Mouse (Mus musculus): ENCODE data around the gene Sept9. TPM values are rescaled to one million over a fixed set of nuclear protein-coding genes. Genes with fewer than 3 reads are reported as not detected.

Sept9 gene
- total RNA-seq, 2 experiments from 2014 or later, result 11.5 to 13.6 TPM

DNA sequence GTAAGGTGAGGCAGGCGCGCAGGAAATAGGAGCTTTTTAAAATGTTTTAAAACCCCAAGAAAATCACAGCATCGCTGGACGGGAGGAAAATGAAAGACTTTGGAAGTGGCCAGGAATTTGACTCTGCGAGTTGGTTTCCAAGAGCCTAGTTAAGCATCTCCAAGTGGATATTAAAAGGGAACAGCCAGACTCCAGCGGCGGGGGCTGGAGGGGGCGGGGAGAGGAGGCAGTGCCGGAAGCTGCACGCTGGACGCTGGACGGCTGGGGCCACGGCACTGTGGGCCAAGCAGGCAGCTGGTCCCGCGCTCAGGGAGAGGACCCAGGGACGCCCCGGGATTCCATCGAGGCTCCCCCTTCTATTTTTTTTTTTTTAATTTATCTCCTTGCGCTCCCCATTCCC, 32.6 kb downstream of the Sept9 start:
- H3K4me3 ChIP-seq, result peak overlapping the region; percentile 61
- intact Hi-C loops (cut with DNase I), result no loop called here
- peak overlapping the region; percentile 61 for H3K27ac ChIP-seq
- peak; percentile 85 for DNase-seq
- TF ChIP-seq CTCF (IDR thresholded peaks at IDR 0.05), result no peak

DNA sequence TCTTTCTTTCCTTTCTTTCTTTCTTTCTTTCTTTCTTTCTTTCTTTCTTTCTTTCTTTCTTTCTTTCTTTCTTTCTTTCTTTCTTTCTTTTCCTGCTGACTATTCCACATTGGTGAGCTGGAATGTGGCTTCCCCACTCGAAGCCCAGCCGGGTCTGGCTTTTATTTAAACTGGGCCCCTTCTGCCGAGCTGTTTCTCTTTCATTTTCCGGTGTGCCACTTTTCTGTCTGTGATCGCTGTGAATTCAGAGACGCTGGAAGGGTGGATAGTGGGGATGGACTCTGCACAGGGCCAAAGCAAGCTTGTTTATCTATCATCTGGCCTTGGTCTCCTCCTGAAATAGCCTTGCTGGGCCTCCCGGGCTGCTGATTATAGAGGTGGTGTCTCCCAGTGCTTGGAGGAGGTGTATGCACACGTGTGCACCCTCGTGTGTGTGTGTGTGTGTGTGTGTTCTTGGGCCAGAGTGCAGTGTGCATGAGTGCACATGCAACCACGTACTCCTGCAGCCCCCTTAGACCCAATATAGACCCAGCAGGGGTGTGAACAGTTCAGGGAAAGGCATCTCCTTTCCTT, 33.5 kb downstream of the Sept9 start:
- intact Hi-C loops (cut with DNase I), result no loop called here
- Histone ChIP-seq H3K4me3 (peak overlapping the region; percentile 61), H3K27ac (peak overlapping the region; percentile 61; the same call in 1 of the 2 replicates)
- peak; percentile 30 for DNase-seq
- TF ChIP-seq CTCF (IDR thresholded peaks at IDR 0.05), result no peak

DNA sequence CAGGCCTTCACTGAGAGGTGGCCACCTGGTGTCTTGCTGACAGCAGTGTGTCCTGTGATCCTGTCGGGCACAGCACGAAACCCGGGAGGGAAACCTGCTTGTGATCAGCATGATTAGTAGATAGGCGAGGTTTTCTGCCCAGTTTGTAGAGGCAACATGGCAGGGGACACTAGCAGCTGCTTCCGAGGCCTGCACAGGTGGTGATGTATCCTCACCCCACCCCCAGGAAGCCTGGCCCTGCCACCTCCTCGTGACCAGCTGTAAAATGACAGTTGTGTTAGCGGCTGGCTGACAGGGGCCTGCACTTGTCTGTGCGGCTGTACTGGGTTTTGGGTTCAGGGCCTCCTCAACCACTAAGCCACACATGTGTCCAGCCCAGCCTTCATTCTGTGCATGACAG, 34.4 kb downstream of the Sept9 start:
- intact Hi-C loops (cut with DNase I), result no loop called here
- no peak for TF ChIP-seq CTCF (IDR thresholded peaks at IDR 0.05)
- no peak for DNase-seq
- H3K27ac ChIP-seq, result peak overlapping the region; percentile 57; the same call in 1 of the 2 replicates
- H3K4me3 ChIP-seq, result 0 out of 2 replicates have a peak overlapping the region, but pooled peaks have one; percentile 61

DNA sequence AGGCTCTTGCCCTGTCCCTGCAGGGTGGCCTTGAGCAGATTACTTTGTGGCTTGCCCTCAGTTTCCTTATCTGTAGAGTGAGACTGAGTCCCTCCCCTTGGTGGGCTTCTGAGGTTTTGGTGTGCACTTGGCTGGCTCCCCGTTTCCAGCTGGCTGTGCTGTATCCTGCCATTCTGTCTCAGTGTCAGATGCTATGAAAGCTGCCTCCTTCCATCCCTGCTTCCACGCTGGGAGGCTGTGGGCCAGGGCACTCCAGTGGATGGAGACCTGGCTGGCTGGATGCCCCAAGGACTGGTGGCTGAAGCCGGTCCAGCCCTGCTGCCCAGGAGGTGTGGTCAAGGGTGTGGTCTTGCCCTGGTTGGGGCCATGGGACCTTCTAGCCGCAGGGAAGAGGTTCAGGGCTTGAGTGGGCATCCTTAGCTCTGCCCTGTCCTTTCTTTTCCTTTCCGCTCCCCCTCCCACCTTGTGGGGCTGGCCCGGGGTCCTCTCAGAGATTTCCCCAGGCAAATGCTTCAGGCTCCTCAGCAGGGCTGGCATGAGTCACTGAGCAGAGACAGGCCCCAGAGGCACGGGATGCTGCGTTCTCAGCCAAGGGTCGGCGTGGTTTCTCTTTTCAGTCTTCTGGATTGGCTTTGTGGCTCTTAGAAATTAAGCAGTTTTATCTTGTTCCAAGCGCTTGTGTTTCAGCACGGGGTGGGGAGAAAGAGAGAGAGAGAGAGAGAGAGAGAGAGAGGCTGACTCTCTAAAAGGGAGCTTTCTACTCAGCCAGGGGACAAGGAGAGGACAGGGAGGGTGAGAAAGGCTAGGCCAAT, 35.8 kb downstream of the Sept9 start:
- Histone ChIP-seq H3K4me3 (peak overlapping the region; percentile 37), H3K27ac (peak overlapping the region; percentile 64)
- peak; percentile 66 for DNase-seq
- intact Hi-C loops (cut with DNase I), result no loop called here
- TF ChIP-seq CTCF (IDR thresholded peaks at IDR 0.05), result no peak

DNA sequence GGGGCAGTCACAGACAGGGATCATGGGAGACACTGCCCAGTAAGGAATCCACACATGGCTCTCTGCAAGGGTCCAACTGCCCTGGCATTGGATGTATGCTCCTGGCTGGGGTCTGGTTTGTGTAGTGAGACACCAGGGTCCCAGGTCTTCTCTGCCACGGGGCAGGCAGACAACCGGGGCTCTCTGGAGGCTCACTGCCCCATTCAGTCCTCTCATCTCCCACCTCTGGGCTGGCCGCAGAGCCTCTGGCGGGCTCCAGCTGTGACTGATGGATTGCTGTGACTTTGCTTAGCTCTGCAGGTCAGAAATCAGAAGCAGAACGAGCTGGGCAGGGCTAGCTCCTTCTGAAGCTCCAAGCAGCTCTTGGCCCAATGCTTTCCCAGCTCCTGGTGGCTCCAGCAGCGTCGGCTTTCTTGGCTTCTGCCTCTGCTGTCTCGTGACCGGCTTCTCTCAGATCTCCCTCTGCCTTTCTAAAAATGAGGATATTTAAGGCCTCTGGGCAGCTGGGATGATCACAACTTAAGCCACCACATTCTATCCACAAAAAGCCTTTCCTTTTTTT, 36.5 kb downstream of the Sept9 start:
- peak overlapping the region; percentile 64 for H3K27ac ChIP-seq
- intact Hi-C loops (cut with DNase I), result loop anchor here (2.0 kb wide), 1 partner anchor 77 kb away; no protein-coding TSS in a partner anchor
- no peak for TF ChIP-seq CTCF (IDR thresholded peaks at IDR 0.05)
- DNase-seq, result peak; percentile 63
- H3K4me3 ChIP-seq, result peak overlapping the region; percentile 37; the same call in 1 of the 2 replicates

DNA sequence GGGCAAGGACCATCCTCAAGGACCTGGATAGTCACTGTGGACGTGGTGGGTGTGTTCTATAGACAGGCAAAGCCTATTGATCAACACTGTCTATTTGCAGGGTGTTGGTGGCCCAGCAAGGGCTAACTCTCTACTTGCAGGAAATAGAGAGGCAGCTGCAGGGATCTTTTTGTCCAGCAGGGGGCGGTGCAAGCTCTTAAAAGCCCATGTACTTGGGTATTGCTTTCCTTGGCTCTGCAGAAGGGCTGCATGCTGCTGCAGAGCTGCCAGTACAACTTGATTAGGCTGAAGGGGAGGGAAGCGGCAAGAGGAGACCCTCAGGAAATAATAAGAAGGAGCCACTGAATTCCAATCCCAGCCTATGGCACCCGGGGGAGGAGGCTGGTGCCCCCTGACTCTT, 38.7 kb downstream of the Sept9 start:
- Histone ChIP-seq H3K4me3 (no peak overlapping the region), H3K27ac (no peak overlapping the region; the same call in 1 of the 2 replicates)
- DNase-seq, result peak; percentile 93
- peak; percentile 97 for TF ChIP-seq CTCF (IDR thresholded peaks at IDR 0.05)
- intact Hi-C loops (cut with DNase I), result loop anchor here (1.0 kb wide), 1 partner anchor 120 kb away; no protein-coding TSS in a partner anchor

DNA sequence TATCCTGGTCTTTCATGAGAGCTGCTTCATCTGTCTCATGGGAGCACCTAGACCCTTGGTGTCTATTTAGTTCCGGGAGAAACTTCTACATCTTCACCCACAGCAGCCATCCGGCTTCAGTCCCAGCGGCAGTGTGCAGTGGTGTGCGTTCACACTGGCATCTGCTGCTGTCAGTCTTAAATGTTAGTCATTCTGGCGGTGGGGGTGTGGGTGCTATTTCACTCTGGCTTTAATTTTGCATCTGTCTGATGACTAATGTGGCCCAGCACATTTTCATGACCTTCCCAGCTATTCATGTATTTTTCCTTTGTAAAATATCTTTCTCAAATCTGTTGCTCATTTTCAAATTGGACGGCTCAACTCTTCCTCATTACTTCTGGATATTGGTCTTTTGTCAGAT, 40.2 kb downstream of the Sept9 start:
- peak; percentile 68 for DNase-seq
- no peak for TF ChIP-seq CTCF (IDR thresholded peaks at IDR 0.05)
- intact Hi-C loops (cut with DNase I), result no loop called here
- no peak overlapping the region for H3K4me3 ChIP-seq
- H3K27ac ChIP-seq, result peak overlapping the region; percentile 63

DNA sequence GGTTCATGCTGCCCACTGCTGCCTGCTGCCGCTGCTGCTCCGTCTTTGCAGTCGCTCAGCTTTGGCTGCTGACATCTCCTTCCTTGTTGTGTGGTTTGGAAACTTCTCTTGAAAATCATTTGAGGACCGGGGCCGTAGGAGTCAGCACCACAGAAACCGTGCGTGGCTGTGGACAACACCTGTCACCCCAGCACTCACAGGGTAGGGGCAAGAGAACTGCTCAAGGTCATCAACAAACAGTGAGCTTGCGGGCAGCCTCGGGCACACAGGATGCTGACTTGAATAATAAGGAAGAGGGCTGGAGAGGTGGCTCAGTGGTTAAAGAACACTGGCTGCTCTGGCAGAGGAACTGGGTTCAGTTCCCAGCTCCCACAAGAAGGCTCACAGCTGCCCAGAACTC, 40.9 kb downstream of the Sept9 start:
- no peak for TF ChIP-seq CTCF (IDR thresholded peaks at IDR 0.05)
- intact Hi-C loops (cut with DNase I), result no loop called here
- no peak overlapping the region for H3K4me3 ChIP-seq
- peak overlapping the region; percentile 63 for H3K27ac ChIP-seq
- no peak for DNase-seq

DNA sequence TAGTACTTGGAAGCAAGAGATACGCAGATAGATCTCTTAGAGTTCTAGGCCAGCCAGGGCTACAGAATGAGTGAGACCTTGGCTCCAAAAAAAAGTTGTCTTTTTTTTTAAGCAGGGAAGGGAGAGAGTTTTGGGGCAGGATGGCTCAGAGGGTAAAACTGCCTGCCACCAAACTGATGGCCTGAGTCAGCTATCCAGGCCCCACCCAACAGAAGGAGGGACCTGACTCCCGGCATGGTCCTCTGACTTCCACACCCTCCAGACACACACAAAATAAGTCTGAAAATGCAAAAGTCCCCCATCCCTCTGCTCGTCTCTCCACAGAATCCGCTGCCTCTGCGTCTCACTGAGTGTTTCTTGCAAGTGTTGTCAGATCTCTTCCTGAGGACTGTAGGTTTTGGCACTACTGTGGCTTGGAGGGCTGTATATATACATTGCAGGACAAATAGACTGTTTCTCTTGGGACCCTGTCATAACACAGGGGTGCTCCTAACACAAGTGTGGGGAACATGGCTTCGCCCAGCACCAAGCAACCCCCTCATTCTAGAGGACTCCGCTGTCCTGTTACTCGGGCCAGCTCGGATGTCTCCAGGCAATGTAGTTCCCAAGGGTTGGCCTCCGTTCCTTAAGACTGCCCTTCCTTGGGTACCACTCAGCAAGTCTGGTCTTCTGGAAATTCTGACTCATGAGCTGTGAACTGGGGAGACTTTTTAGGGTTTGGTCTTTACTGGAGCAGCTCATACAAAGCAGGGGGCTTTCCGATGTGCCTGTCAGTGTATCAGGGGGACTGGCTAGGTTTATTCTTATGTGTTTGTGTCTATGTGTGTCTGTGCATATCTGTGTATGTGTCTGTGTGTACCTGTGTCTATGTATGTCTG, 41.6 kb downstream of the Sept9 start:
- no peak for DNase-seq
- intact Hi-C loops (cut with DNase I), result no loop called here
- Histone ChIP-seq H3K4me3 (no peak overlapping the region), H3K27ac (peak overlapping the region; percentile 63)
- TF ChIP-seq CTCF (IDR thresholded peaks at IDR 0.05), result no peak

DNA sequence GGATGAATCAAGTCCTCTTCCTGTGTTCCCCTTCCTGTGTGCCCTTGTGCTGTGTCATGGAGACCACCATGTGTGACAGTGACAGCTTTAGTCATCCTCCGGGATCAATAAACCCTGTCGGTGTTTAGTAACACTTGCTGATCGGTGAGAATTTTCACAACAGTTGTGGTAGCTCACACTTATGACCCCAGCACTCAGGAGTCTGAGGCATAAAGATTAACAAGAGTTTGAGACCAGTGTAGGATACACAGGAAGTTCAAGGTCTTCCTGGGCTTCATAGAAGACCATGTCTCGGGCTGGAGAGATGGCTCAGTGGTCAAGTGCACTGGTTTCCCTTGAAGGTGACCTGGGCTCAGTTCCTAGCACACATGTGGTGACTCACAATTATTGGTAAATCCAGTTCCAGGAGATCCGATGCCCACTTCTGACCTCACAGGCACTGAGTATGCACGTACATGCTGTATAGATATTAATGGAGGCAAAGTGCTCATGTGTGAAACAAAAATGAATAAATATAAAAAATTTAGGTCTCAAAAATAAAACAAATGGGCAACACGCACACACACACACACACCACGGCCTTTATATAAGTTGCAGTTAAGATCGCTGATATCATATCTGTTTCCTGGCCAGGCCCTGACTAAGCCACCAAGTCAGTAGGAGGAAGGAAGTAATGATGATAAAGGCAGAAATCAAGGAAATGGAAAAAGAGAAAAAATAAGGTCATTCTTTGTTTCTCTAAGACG, 43.1 kb downstream of the Sept9 start:
- no peak for TF ChIP-seq CTCF (IDR thresholded peaks at IDR 0.05)
- H3K27ac ChIP-seq, result 0 out of 2 replicates have a peak overlapping the region, but pooled peaks have one; percentile 8
- H3K4me3 ChIP-seq, result no peak overlapping the region
- DNase-seq, result no peak
- intact Hi-C loops (cut with DNase I), result no loop called here

DNA sequence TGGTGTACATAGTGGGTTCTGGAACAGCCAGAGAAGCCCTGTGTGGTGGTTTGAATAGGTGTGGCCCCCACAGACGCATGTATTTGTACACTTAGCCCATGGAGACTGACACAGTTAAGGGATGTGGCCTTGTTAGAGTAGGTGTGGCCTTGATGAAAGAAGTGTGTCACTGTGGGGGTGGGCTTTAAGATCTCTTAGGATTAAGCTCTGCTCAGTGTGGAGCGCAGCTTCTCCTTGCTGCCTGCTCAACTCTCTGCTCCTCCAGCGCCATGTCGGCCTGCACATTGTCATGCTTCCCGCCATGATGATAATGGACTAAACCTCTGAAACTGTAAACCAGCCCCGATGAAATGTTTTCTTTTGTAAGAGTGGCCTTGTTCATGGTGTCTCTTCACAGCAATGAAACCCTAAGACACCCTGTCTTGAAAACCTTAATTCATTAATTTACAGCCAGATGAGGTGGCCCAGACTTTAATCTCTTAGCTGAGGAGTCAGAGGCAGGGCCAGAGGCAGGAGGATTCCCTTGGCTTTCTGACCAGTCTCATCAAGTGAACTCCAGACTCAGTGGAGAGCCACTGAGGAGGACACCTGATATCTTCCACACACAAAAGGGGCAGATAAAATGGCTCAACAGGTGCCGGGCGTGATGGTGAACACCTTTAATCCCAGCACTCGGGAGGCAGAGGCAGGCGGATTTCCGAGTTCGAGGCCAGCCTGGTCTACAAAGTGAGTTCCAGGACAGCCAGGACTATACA, 44.3 kb downstream of the Sept9 start:
- no peak for TF ChIP-seq CTCF (IDR thresholded peaks at IDR 0.05)
- no peak for DNase-seq
- intact Hi-C loops (cut with DNase I), result no loop called here
- no peak overlapping the region for H3K27ac ChIP-seq
- no peak overlapping the region for H3K4me3 ChIP-seq
